Mouse (Mus musculus) neural tube, embryonic 12.5 days (tissue): ENCODE measurements around the gene Trim40. TPM values are rescaled to one million over a fixed set of nuclear protein-coding genes. Genes with fewer than 3 reads are reported as not detected.

ENCODE experiments used
- ATAC-seq: fragments of 200-750 bp; cut with Nextera tagmentation; 2 replicates; pipeline ENCODE4 v1.8.0; 2017; ENCODE audit warnings: low read depth, mild to moderate bottlenecking, moderate TSS enrichment, moderate library complexity; ENCODE audit not compliant: low FRiP score
- H3K27ac ChIP-seq: fragments of 300-500 bp; sonication (generic); 2 replicates; pipeline ENCODE4 v1.5.1; 2016
- H3K27me3 ChIP-seq: fragments of 300-500 bp; sonication (generic); replicated peaks from 2 replicates; pipeline ENCODE4 v1.6.1; 2016; ENCODE audit warnings: mild to moderate bottlenecking
- H3K36me3 ChIP-seq: fragments of 300-500 bp; sonication (generic); 2 replicates; pipeline ENCODE4 v1.6.1; 2016; ENCODE audit warnings: mild to moderate bottlenecking
- H3K4me1 ChIP-seq: fragments of 300-500 bp; sonication (generic); 2 replicates; pipeline ENCODE4 v1.6.1; 2016
- H3K4me2 ChIP-seq: fragments of 300-500 bp; sonication (generic); replicated peaks from 2 replicates; pipeline ENCODE4 v1.6.1; 2016; ENCODE audit warnings: mild to moderate bottlenecking
- H3K4me3 ChIP-seq: fragments of 300-500 bp; sonication (generic); 2 replicates; pipeline ENCODE4 v1.5.1; 2016
- H3K9ac ChIP-seq: fragments of 300-500 bp; sonication (generic); 2 replicates; pipeline ENCODE4 v1.6.1; 2016; ENCODE audit warnings: mild to moderate bottlenecking
- H3K9me3 ChIP-seq: fragments of 300-500 bp; sonication (generic); 2 replicates; pipeline ENCODE4 v1.6.1; 2016; ENCODE audit warnings: mild to moderate bottlenecking
- WGBS: fragments of 180-500 bp; shearing (Covaris S2); methylation state at CpG from one replicate; pipeline ENCODE4 v1.1.7; 2016; 5-methylcytosine and 5-hydroxymethylcytosine counted together
- polyA plus RNA-seq: library from polyadenylated mRNA; unstranded; fragments of >200 nt; fragmentation: Nextera tagmentation; extraction: Ambion mirVana; gene quantifications from 2 replicates; pipeline ENCODE4 v1.2.1, GENCODE M21; 2016

Gene Trim40
- not detected in 2 replicates for polyA plus RNA-seq

- H3K36me3 ChIP-seq: no peaks in the 10 kb centered on the region
- H3K27ac ChIP-seq: no peak within 1 kb of the TSS
- no peak within 1 kb of the TSS for H3K9ac ChIP-seq
- WGBS: 91% methylated on average over 5 of the region's 5 CpGs
- H3K27me3 ChIP-seq: no peaks in the 10 kb centered on the region
- H3K9me3 ChIP-seq: no peaks in the 10 kb centered on the region
- H3K4me3 ChIP-seq: no peak within 1 kb of the TSS
- no peaks in the 10 kb centered on the region for H3K4me1 ChIP-seq
- H3K4me2 ChIP-seq: no peak within 1 kb of the TSS
- no peak for ATAC-seq
These were observed at the start of gene Trim40 for GRCm38 (mm10) chr17:36890073-36890903. TSS of gene Trim40 (minus strand) at chr17:36890123.

- ATAC-seq: no peak
- 91% methylated on average over 2 of the region's 2 CpGs for WGBS
- Histone ChIP-seq H3K9ac (no peak overlapping the region), H3K4me2 (no peak overlapping the region), H3K27ac (no peak overlapping the region), H3K4me1 (peaks cover 6% of the 10 kb centered on the region), H3K4me3 (no peak overlapping the region), H3K27me3 (peaks cover 17% of the 10 kb centered on the region), H3K36me3 (no peaks in the 10 kb centered on the region), H3K9me3 (no peaks in the 10 kb centered on the region)
These were observed 48.1 kb upstream of the Trim40 start for GRCm38 (mm10) chr17:36938056-36938455.

GRCm38 (mm10) chr17:36931806-36932205 lies 41.9 kb upstream of the Trim40 start:
- Histone ChIP-seq H3K4me2 (no peak overlapping the region), H3K36me3 (no peaks in the 10 kb centered on the region), H3K9me3 (no peaks in the 10 kb centered on the region), H3K9ac (no peak overlapping the region), H3K4me1 (no peaks in the 10 kb centered on the region), H3K27me3 (no peaks in the 10 kb centered on the region), H3K4me3 (no peak overlapping the region), H3K27ac (no peak overlapping the region)
- 75% methylated on average over 2 of the region's 2 CpGs for WGBS
- ATAC-seq: no peak

- no peaks in the 10 kb centered on the region for H3K27me3 ChIP-seq
- 82% methylated on average over 4 of the region's 4 CpGs for WGBS
- no peak overlapping the region for H3K4me2 ChIP-seq
These were observed 41.2 kb upstream of the Trim40 start for GRCm38 (mm10) chr17:36931130-36931529.

GRCm38 (mm10) chr17:36930233-36930632 lies 40.3 kb upstream of the Trim40 start:
- H3K27ac ChIP-seq: no peak overlapping the region
- no peak overlapping the region for H3K4me3 ChIP-seq
- H3K9me3 ChIP-seq: no peaks in the 10 kb centered on the region
- no peaks in the 10 kb centered on the region for H3K36me3 ChIP-seq
- no peaks in the 10 kb centered on the region for H3K27me3 ChIP-seq
- 62% methylated on average over 6 of the region's 6 CpGs for WGBS
- H3K9ac ChIP-seq: no peak overlapping the region
- H3K4me2 ChIP-seq: no peak overlapping the region
- ATAC-seq: no peak
- no peaks in the 10 kb centered on the region for H3K4me1 ChIP-seq

More at GRCm38 (mm10) chr17:36931130-36931529, 41.2 kb upstream of the Trim40 start:
- Histone ChIP-seq H3K4me3 (no peak overlapping the region), H3K36me3 (no peaks in the 10 kb centered on the region), H3K4me1 (no peaks in the 10 kb centered on the region), H3K27ac (no peak overlapping the region), H3K9me3 (no peaks in the 10 kb centered on the region), H3K9ac (no peak overlapping the region)
- ATAC-seq: no peak

- H3K4me2 ChIP-seq: no peak overlapping the region
- H3K27ac ChIP-seq: no peak overlapping the region
- ATAC-seq: no peak
- 82% methylated on average over 12 of the region's 12 CpGs for WGBS
- no peaks in the 10 kb centered on the region for H3K36me3 ChIP-seq
- H3K4me1 ChIP-seq: no peaks in the 10 kb centered on the region
- H3K9ac ChIP-seq: no peak overlapping the region
- H3K27me3 ChIP-seq: no peaks in the 10 kb centered on the region
- H3K4me3 ChIP-seq: no peak overlapping the region
- no peaks in the 10 kb centered on the region for H3K9me3 ChIP-seq
These were observed 39.5 kb upstream of the Trim40 start for GRCm38 (mm10) chr17:36929236-36929932.

GRCm38 (mm10) chr17:36927496-36928120 lies 37.7 kb upstream of the Trim40 start:
- no peaks in the 10 kb centered on the region for H3K27me3 ChIP-seq
- H3K27ac ChIP-seq: no peak overlapping the region
- H3K4me2 ChIP-seq: no peak overlapping the region
- H3K9ac ChIP-seq: no peak overlapping the region
- no peak for ATAC-seq
- H3K4me1 ChIP-seq: no peaks in the 10 kb centered on the region
- no peaks in the 10 kb centered on the region for H3K9me3 ChIP-seq
- no peak overlapping the region for H3K4me3 ChIP-seq
- H3K36me3 ChIP-seq: no peaks in the 10 kb centered on the region
- WGBS: 72% methylated on average over 10 of the region's 10 CpGs

- Histone ChIP-seq H3K9me3 (no peaks in the 10 kb centered on the region), H3K27ac (no peak overlapping the region), H3K4me2 (no peak overlapping the region), H3K9ac (no peak overlapping the region), H3K27me3 (no peaks in the 10 kb centered on the region), H3K4me1 (no peaks in the 10 kb centered on the region), H3K4me3 (no peak overlapping the region), H3K36me3 (no peaks in the 10 kb centered on the region)
- ATAC-seq: no peak
- WGBS: 67% methylated on average over 4 of the region's 4 CpGs
These were observed 33.6 kb upstream of the Trim40 start for GRCm38 (mm10) chr17:36923491-36923890.

- Histone ChIP-seq H3K27me3 (no peaks in the 10 kb centered on the region), H3K9ac (no peak overlapping the region), H3K27ac (no peak overlapping the region), H3K4me1 (no peaks in the 10 kb centered on the region), H3K4me2 (no peak overlapping the region), H3K36me3 (no peaks in the 10 kb centered on the region), H3K4me3 (no peak overlapping the region), H3K9me3 (no peaks in the 10 kb centered on the region)
- no peak for ATAC-seq
- 90% methylated on average over 4 of the region's 4 CpGs for WGBS
These were observed 32.8 kb upstream of the Trim40 start for GRCm38 (mm10) chr17:36922715-36923114.

GRCm38 (mm10) chr17:36920239-36920638 lies 30.3 kb upstream of the Trim40 start:
- Histone ChIP-seq H3K4me3 (no peak overlapping the region), H3K27me3 (no peaks in the 10 kb centered on the region), H3K27ac (no peak overlapping the region), H3K4me2 (no peak overlapping the region), H3K9me3 (no peaks in the 10 kb centered on the region), H3K9ac (no peak overlapping the region), H3K36me3 (no peaks in the 10 kb centered on the region), H3K4me1 (no peaks in the 10 kb centered on the region)
- 52% methylated on average over 15 of the region's 15 CpGs for WGBS
- ATAC-seq: no peak

GRCm38 (mm10) chr17:36915076-36915475 lies 25.2 kb upstream of the Trim40 start:
- H3K4me1 ChIP-seq: no peaks in the 10 kb centered on the region
- no peak overlapping the region for H3K4me2 ChIP-seq
- 15% methylated on average over 9 of the region's 9 CpGs for WGBS
- H3K36me3 ChIP-seq: no peaks in the 10 kb centered on the region
- no peaks in the 10 kb centered on the region for H3K9me3 ChIP-seq
- H3K9ac ChIP-seq: no peak overlapping the region
- ATAC-seq: no peak
- no peak overlapping the region for H3K4me3 ChIP-seq
- no peaks in the 10 kb centered on the region for H3K27me3 ChIP-seq
- H3K27ac ChIP-seq: no peak overlapping the region

- H3K9me3 ChIP-seq: no peaks in the 10 kb centered on the region
- no peak overlapping the region for H3K4me2 ChIP-seq
- no peak overlapping the region for H3K4me3 ChIP-seq
- no peaks in the 10 kb centered on the region for H3K4me1 ChIP-seq
- WGBS: 13% methylated on average over 2 of the region's 2 CpGs
- no peaks in the 10 kb centered on the region for H3K36me3 ChIP-seq
- ATAC-seq: no peak
- H3K27ac ChIP-seq: no peak overlapping the region
- H3K27me3 ChIP-seq: no peaks in the 10 kb centered on the region
- H3K9ac ChIP-seq: no peak overlapping the region
These were observed 24.2 kb upstream of the Trim40 start for GRCm38 (mm10) chr17:36914108-36914507.
